Mouse (Mus musculus) gastrocnemius, adult 8-10 months (tissue): ENCODE data around the gene Lgi2. TPM values are rescaled to one million over a fixed set of nuclear protein-coding genes. Genes with fewer than 3 reads are reported as not detected.

Source experiments
- DNase-seq, 2 experiments: peaks; one replicate each; pipeline ENCODE4 v3.0.0; 2022; ENCODE audit warnings: low spot score in 2 of 2
- total RNA-seq, 4 experiments: library from RNA; stranded (reverse); gene quantifications; 2 replicates each; pipeline ENCODE4 v1.2.4; 2022

Lgi2 gene
- total RNA-seq, 4 experiments from 2014 or later, result 0.80 to 1.5 (median 1.1) TPM

GRCm38 (mm10) chr5:52539483-52539882 is 26.8 kb downstream of the Lgi2 start:
- DNase-seq, result no peak

DNA sequence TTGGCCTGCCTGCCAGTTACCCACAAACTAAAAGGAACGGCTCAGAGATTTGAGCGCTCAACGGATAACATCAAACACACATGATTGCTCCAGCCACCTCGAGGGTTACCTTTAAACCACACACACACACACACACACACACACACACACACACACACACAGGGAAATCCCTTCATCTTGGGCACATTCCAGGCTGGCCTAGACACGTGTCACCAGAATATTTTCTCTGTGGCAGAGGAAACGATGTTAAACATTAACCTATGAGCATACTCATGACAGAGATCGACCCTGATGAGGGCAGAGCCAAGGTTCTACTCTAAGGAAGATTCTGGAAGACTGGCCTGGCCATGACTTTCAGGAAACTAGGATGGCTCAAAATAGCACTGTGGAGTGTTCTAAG is 29.2 kb downstream of the Lgi2 start:
- no peak for DNase-seq

DNA sequence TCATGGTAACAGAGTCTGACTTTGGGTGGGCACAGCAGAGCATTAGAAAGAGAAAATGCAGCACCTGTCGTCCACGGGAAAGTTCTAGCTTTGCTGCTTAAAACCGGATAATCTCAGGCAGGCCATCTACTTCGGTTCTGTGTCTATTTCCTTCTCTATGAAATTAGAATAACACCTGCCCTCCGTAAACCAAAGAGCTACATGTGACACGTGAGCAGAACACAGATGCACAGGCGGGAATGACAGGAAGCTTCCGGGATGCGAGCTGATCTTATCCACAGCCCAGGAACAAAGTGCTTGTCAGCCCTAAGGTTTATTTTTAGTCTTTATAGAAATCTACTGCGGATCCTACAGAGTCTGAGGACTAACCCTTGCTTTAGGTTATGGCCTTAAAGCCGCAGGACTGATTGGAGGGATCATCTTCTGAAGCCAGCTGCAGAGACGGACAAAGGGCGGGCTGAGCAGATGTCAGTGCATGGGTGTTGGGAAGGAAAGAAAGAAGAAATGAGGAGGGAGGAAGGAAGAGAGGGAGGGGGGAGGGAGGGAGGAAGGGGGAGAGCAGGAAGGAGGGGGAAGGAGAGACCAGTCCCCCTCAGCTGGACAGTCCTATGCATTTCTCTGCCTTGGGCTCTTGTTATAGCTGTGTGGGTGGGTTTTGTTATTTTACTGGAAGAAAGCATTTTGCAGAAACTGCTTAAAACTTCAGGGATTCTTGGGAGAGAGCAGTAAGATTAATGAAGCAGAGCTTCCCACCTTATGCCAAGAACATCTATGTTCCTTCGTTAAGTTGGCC is 31.3 kb downstream of the Lgi2 start:
- DNase-seq, result no peak

DNA sequence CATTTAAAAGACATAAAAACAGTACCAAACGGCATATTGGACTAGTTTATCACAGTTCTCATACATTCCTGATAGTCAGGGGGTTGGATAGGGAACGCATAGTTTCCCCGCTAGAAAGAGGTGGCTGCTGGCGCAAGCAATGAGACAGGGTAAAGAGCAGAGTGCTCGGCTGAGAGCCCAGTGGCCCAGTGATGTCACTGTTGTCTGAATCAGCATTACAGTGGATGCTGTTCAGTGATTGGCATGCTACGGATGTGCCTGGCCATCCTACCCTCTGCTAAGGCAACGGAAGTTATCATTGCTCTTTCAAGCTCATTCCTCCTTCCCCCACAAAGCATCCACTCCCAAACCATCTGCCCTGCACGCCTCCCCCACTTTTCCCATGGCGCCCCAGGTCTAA is 32.6 kb downstream of the Lgi2 start:
- no peak for DNase-seq

DNA sequence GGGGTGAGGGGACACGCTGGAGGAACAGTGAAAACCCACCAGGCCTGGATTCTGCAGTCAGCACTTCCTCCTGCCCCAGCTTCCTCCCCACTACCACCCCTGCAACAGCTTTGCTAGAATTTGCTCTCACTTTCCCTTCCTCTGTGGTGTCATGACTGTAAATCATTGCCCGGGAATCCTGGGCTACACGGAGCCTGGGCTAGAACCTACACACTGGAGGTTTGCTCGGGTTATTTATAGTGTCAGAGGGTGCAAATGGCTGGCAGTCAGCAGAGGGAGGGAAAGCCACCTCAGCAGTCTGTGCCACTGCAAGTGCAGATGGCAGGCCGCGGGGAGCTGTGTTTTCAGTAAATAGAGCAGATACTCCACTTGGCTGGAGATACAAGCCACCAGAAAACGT is 37.7 kb downstream of the Lgi2 start:
- no peak for DNase-seq

DNA sequence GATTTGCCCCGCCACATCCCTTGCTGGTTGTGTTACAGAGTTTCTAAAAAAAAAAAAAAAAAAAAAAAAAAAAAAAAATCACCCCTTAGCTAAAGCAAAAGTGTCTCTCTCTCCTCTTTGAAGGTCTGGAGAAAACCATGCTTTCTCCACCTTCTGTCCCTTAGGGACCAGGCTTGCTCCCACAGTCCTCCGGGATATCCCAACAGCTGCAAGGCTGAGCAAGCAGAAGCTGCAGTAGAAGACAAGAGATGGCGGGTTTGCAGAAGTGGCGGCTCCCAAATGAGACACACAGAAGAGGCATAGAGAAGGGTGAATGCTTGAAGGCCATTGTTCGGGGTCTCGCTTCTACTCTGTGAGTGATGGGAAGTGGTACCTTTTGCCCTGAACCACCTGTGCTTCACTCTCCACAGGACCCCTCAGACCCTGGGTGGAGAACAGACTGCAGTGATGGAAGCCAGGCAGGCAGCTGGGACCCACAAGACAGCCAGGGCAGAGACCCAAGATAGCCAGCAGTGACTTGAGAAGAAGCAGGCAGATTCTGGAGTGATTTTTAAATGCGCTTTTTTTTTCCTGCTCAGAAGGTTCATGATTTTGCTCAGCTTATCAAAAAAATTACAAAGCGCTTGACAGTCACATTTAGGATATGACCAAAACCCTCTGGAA is 39.8 kb downstream of the Lgi2 start:
- no peak for DNase-seq

DNA sequence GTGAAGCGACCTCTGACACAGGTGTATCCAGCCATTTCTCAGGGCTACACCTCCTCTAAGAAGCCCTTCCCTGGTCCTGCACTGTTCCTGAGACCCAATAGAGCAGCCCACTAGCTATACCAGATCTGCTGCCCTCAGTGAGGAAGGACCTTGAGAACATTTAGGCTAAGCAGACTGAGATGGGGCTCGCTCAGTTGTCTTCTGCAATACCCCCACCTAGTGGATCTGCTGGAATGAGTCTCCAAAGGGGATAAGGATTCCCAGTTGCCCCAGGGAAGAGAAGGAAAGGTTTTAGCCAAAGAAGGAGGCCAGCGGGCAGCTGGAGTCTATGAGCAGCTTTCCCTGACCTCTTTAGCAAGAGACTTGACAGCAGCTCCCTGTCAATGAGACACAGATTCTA is 42.1 kb downstream of the Lgi2 start:
- DNase-seq, result no peak

DNA sequence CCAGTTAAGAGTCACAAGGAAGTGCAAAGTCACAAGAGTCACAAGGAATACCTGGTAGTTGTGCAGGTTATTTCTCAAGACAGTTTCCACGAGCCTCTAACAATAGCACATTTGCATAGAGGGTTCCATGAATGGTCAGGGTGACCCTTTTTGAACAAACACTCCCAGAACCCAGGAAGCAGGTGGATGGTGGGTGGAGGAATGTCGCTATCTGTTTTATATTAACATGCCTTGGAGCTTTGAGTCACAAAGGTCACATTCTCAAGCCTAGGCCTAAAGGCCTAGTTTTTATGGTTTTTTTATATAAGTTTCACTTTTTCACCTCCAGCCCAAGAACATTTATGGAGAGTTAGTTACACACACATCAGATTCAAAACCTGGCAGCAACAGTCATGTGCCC is 46.3 kb downstream of the Lgi2 start:
- no peak for DNase-seq

- DNase-seq, result no peak
Measured at GRCm38 (mm10) chr5:52516072-52516476, 50.2 kb downstream of the Lgi2 start.

DNA sequence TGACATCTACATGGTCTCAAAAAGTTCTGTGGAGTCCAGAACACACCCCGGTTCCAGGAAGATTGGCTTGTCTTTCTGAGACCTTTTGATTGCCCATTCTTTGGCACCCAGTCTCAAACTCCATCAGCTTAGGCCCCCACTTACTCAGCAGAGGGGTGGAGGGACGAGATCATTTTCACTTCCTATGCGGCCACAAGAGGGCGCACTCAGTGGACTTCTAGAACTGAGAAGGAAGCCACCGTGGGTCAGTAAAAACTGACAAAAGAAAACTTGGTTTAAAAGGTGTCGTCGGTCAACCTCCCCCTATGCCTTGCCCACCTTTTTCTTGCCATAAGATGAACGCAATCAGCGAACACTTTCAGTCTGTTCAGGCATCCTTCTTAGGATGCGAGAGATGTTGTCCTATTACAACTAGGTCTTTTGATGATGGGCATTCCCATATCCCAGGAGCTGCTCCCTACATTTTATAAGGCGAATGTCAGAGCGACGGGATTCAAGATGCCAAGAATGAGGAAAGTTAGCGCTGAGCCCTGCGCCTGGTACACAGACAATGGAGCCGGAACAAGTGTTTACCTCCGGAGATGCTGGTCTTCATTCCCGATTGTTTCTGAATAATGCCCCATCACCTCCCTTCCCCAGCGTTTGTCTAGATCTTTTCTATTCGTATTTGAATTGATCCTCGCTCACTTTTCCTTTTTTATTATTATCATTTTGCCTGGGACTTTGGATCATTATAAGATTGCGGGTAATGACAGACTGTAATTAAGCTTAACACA is 50.8 kb downstream of the Lgi2 start:
- DNase-seq, result peak; percentile 43 to 52

DNA sequence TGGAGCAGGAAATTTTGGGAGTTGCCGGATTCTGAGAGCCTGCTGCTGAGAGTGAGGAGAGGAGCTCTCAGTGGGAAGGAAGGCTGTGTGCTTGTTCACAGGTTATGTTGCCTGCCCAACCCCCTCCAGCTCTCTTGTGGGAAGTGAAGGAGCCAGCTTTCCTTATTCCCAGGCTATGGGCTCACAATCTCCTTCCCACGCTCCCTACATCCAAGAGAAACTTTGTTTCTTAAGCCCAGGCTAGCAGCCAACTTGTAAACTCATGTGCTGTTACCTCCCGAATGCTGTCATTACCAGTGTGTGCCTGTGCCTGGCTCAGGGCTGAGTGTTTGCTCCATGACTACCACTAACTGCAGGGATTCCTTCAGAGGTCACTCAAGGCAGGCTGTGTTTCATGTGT is 55.2 kb downstream of the Lgi2 start:
- DNase-seq, result no peak

DNA sequence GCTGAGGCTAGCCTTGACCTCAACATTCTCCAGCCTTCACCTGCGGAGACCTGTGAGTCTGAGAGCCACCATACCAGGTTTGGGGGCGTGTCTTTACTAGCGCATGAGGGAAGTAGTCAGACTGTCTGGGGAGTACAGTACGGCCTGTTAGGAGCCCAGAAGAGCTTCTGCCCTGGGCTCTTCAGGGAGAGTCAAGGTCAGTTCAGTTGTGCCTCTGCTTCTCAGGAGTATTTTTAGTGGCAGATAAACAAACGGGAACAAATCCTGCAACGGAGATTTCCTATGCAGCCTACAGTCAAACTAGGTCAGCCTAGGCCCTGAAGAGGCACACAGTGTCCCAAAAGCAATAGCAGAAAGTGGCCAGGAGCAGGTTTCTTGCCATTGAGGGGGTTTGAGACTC is 56.8 kb downstream of the Lgi2 start:
- no peak for DNase-seq

- DNase-seq, result no peak
Measured at GRCm38 (mm10) chr5:52504666-52505065, 61.6 kb downstream of the Lgi2 start.

GRCm38 (mm10) chr5:52504148-52504547 is 62.1 kb downstream of the Lgi2 start:
- DNase-seq, result no peak

- DNase-seq, result no peak
Measured at GRCm38 (mm10) chr5:52495671-52496070, 70.6 kb downstream of the Lgi2 start.

GRCm38 (mm10) chr5:52491496-52491895 is 74.8 kb downstream of the Lgi2 start:
- no peak for DNase-seq

- DNase-seq, result no peak
Measured at GRCm38 (mm10) chr5:52487559-52488430, 78.5 kb downstream of the Lgi2 start.
